Mouse (Mus musculus): Measurements from ENCODE around the gene Nck2.

- no peak for TF ChIP-seq POLR2A (IDR thresholded peaks at IDR 0.05; ENCODE audit: borderline replicate concordance, control insufficient read depth, low read depth, low read length)
- no peak for TF ChIP-seq CTCF (IDR thresholded peaks at IDR 0.05; ENCODE audit: control insufficient read depth, insufficient read depth, low read length)
These were observed 91.9 kb downstream of the Nck2 start for GRCm38 (mm10) chr1:43536266-43536665.

All from bone marrow, adult 2 months (tissue).